Mouse (Mus musculus) CH12.LX (cell line): ENCODE results near the gene Tomm40l. TPM values are rescaled to one million over a fixed set of nuclear protein-coding genes. Genes with fewer than 3 reads are reported as not detected.
A peak's percentile ranks its signal among the peaks of the same experiment; 100 is the strongest.

Source experiments
- DNase-seq: peaks from one replicate; pipeline ENCODE4 v3.0.0-alpha.2; 2013; ENCODE audit errors: extremely low read depth
- H3K27ac ChIP-seq: 2 replicates; pipeline ENCODE4 v1.5.1; 2012; ENCODE audit warnings: low read depth, mild to moderate bottlenecking, control low read depth, moderate library complexity; ENCODE audit not compliant: insufficient read depth
- H3K27me3 ChIP-seq: replicated peaks from 2 replicates; pipeline ENCODE3; 2012; ENCODE audit warnings: inconsistent platforms
- H3K36me3 ChIP-seq, 2 experiments: replicated peaks in 1 of 2; 2 replicates each; pipeline versions ENCODE3 to v1.6.1; 2012; ENCODE audit warnings: inconsistent platforms in 1 of 2, low read length in 1 of 2, mild to moderate bottlenecking in 1 of 2, mixed read lengths in 1 of 2, moderate library complexity in 1 of 2; ENCODE audit not compliant: control insufficient read depth in 1 of 2, insufficient read depth in 1 of 2
- H3K4me1 ChIP-seq, 2 experiments: 2 replicates each; pipeline ENCODE4 v1.6.1; 2012; ENCODE audit warnings: inconsistent platforms in 1 of 2, moderate library complexity in 1 of 2; ENCODE audit not compliant: insufficient read depth in 2 of 2, control insufficient read depth in 1 of 2
- H3K4me2 ChIP-seq: 2 replicates; pipeline ENCODE4 v1.6.1; 2012; ENCODE audit warnings: low read depth, mild to moderate bottlenecking, control low read depth; ENCODE audit not compliant: poor library complexity, insufficient read depth, severe bottlenecking
- H3K4me3 ChIP-seq, 3 experiments: fragments of 150-350 bp in 1 of 3; sonication (generic) in 1 of 3; replicated peaks in 1 of 3; 2 replicates each; pipeline versions ENCODE3 to v1.5.1; 2011 to 2012; ENCODE audit warnings: low read depth in 2 of 3, low read length in 2 of 3, mild to moderate bottlenecking in 2 of 3, moderate library complexity in 2 of 3, control low read depth in 1 of 3, improper control_type of control experiment in 1 of 3, inconsistent platforms in 1 of 3, mixed read lengths in 1 of 3; ENCODE audit not compliant: poor library complexity in 1 of 3
- H3K79me2 ChIP-seq: replicated peaks from 2 replicates; pipeline ENCODE4 v1.6.1; 2012; ENCODE audit warnings: mild to moderate bottlenecking, moderate library complexity; ENCODE audit not compliant: control insufficient read depth, poor library complexity, insufficient read depth, severe bottlenecking; ENCODE audit errors: extremely low read depth
- H3K9ac ChIP-seq: 2 replicates; pipeline ENCODE4 v1.6.1; 2012; ENCODE audit warnings: low read depth, mild to moderate bottlenecking, control low read depth, moderate library complexity; ENCODE audit not compliant: insufficient read depth
- H3K9me3 ChIP-seq: replicated peaks from 2 replicates; pipeline ENCODE3; 2012; ENCODE audit warnings: low read length, inconsistent platforms, mixed read lengths
- BHLHE40 ChIP-seq: IDR thresholded peaks from 2 replicates; pipeline ENCODE4 v1.6.1; 2011; ENCODE audit warnings: mild to moderate bottlenecking, low read depth, low read length, improper control_type of control experiment
- CHD1 ChIP-seq: IDR thresholded peaks from 2 replicates; pipeline ENCODE4 v1.6.1; 2012; ENCODE audit warnings: low read depth, low read length, improper control_type of control experiment, inconsistent platforms
- CTCF ChIP-seq, 2 experiments: IDR thresholded peaks in 1 of 2; conservative IDR thresholded peaks in 1 of 2; 2 replicates each; pipeline ENCODE4 v1.5.1; 2011 to 2012; ENCODE audit warnings: low read depth in 2 of 2, low read length in 2 of 2, improper control_type of control experiment in 1 of 2, inconsistent platforms in 1 of 2, mild to moderate bottlenecking in 1 of 2, moderate library complexity in 1 of 2
- E2F4 ChIP-seq: IDR thresholded peaks from 2 replicates; pipeline ENCODE4 v1.6.1; 2011; ENCODE audit warnings: low read depth, low read length, improper control_type of control experiment; ENCODE audit not compliant: insufficient replicate concordance
- ETS1 ChIP-seq: conservative IDR thresholded peaks from 2 replicates; pipeline ENCODE4 v1.6.1; 2012; ENCODE audit warnings: low read depth, mild to moderate bottlenecking, inconsistent platforms, low read length, improper control_type of control experiment, moderate library complexity
- GABPA ChIP-seq: IDR thresholded peaks from 2 replicates; pipeline ENCODE4 v1.6.1; 2012; ENCODE audit warnings: low read depth, low read length, improper control_type of control experiment, inconsistent platforms; ENCODE audit not compliant: insufficient replicate concordance
- IRF4 ChIP-seq: IDR thresholded peaks from 2 replicates; pipeline ENCODE4 v1.6.1; 2014; ENCODE audit warnings: low read depth, mild to moderate bottlenecking, inconsistent platforms, low read length, improper control_type of control experiment
- JUND ChIP-seq: conservative IDR thresholded peaks from 2 replicates; pipeline ENCODE4 v1.6.1; 2011; ENCODE audit warnings: low read depth, low read length, improper control_type of control experiment
- MAFK ChIP-seq: IDR thresholded peaks from 2 replicates; pipeline ENCODE4 v1.6.1; 2011; ENCODE audit warnings: low read length, improper control_type of control experiment; ENCODE audit not compliant: insufficient replicate concordance
- MAX ChIP-seq: IDR thresholded peaks from 2 replicates; pipeline ENCODE4 v1.6.1; 2011; ENCODE audit warnings: low read length, improper control_type of control experiment
- MAZ ChIP-seq: IDR thresholded peaks from 2 replicates; pipeline ENCODE4 v1.6.1; 2012; ENCODE audit warnings: low read depth, mild to moderate bottlenecking, inconsistent platforms, low read length, improper control_type of control experiment, moderate library complexity
- MXI1 ChIP-seq: IDR thresholded peaks from 2 replicates; pipeline ENCODE4 v1.6.1; 2011; ENCODE audit warnings: mild to moderate bottlenecking, low read depth, low read length, improper control_type of control experiment
- MYC ChIP-seq: IDR thresholded peaks from 2 replicates; pipeline ENCODE4 v1.6.1; 2011; ENCODE audit warnings: low read depth, mild to moderate bottlenecking, improper control_type of control experiment, low read length
- NELFE ChIP-seq: IDR thresholded peaks from 2 replicates; pipeline ENCODE4 v1.6.1; 2011; ENCODE audit warnings: low read depth, low read length, improper control_type of control experiment
- NRF1 ChIP-seq: IDR thresholded peaks from 2 replicates; pipeline ENCODE4 v1.6.1; 2014; ENCODE audit warnings: low read depth, mild to moderate bottlenecking, inconsistent platforms, low read length, improper control_type of control experiment, moderate library complexity
- PAX5 ChIP-seq: IDR thresholded peaks from 2 replicates; pipeline ENCODE4 v1.6.1; 2012; ENCODE audit warnings: low read length, inconsistent platforms, mixed read lengths
- POLR2A ChIP-seq: IDR thresholded peaks from 2 replicates; pipeline ENCODE4 v1.6.1; 2011; ENCODE audit warnings: low read depth, mild to moderate bottlenecking, improper control_type of control experiment, low read length
- POLR2AphosphoS2 ChIP-seq: IDR thresholded peaks from 2 replicates; pipeline ENCODE4 v1.6.1; 2011; ENCODE audit warnings: low read depth, low read length, improper control_type of control experiment
- RAD21 ChIP-seq: IDR thresholded peaks from 2 replicates; pipeline ENCODE4 v1.6.1; 2011; ENCODE audit warnings: low read depth, mild to moderate bottlenecking, low read length, improper control_type of control experiment, moderate library complexity
- RCOR1 ChIP-seq: conservative IDR thresholded peaks from 2 replicates; pipeline ENCODE4 v1.6.1; 2012; ENCODE audit warnings: low read depth, mild to moderate bottlenecking, inconsistent platforms, low read length, improper control_type of control experiment
- SIN3A ChIP-seq: IDR thresholded peaks from 2 replicates; pipeline ENCODE4 v1.6.1; 2012; ENCODE audit warnings: low read length, improper control_type of control experiment, inconsistent platforms
- SMC3 ChIP-seq: IDR thresholded peaks from 2 replicates; pipeline ENCODE4 v1.6.1; 2011; ENCODE audit warnings: low read depth, low read length, improper control_type of control experiment
- TBP ChIP-seq: conservative IDR thresholded peaks from 2 replicates; pipeline ENCODE4 v1.6.1; 2011; ENCODE audit warnings: low read depth, low read length, improper control_type of control experiment
- TCF12 ChIP-seq: IDR thresholded peaks from 2 replicates; pipeline ENCODE4 v1.6.1; 2014; ENCODE audit warnings: low read depth, mild to moderate bottlenecking, inconsistent platforms, low read length, improper control_type of control experiment
- USF1 ChIP-seq: IDR thresholded peaks from 2 replicates; pipeline ENCODE4 v1.6.1; 2014; ENCODE audit warnings: low read depth, mild to moderate bottlenecking, inconsistent platforms, low read length, improper control_type of control experiment
- USF2 ChIP-seq: conservative IDR thresholded peaks from 2 replicates; pipeline ENCODE4 v1.6.1; 2011; ENCODE audit warnings: low read depth, low read length, improper control_type of control experiment
- ZC3H11A ChIP-seq: IDR thresholded peaks from 2 replicates; pipeline ENCODE4 v1.6.1; 2012; ENCODE audit warnings: low read depth, mild to moderate bottlenecking, inconsistent platforms, low read length, improper control_type of control experiment
- ZKSCAN1 ChIP-seq: IDR thresholded peaks from 2 replicates; pipeline ENCODE4 v1.6.1; 2012; ENCODE audit warnings: low read depth, inconsistent platforms, low read length, improper control_type of control experiment, borderline replicate concordance
- ZMIZ1 ChIP-seq: IDR thresholded peaks from 2 replicates; pipeline ENCODE4 v1.6.1; 2012; ENCODE audit warnings: low read depth, mild to moderate bottlenecking, inconsistent platforms, low read length, improper control_type of control experiment
- ZNF384 ChIP-seq: IDR thresholded peaks from 2 replicates; pipeline ENCODE4 v1.6.1; 2012; ENCODE audit warnings: low read depth, low read length, improper control_type of control experiment, inconsistent platforms
- dilution Hi-C: fragments of 300-500 bp; cut with MboI; formaldehyde crosslinking; loops from 2 replicates; pipeline ENCODE4 v1.14.3; 2020; ENCODE audit warnings: low sequenced_read_pairs; ENCODE audit not compliant: extremely low pct_unique_long_range_greater_than_20kb, extremely low pct_ligation_motif_present
- in situ Hi-C: fragments of 300-500 bp; cut with MboI; formaldehyde crosslinking; loops from 3 replicates; pipeline ENCODE4 v1.14.3; 2019; ENCODE audit warnings: low sequenced_read_pairs, low pct_ligation_motif_present, low pct_unique_long_range_greater_than_20kb, mixed read lengths
- polyA plus RNA-seq: library from polyadenylated mRNA; unstranded; fragments of >175 nt; gene quantifications from 2 replicates; pipeline ENCODE4 v1.2.1, GENCODE M21; 2012; ENCODE audit warnings: low read depth; ENCODE audit not compliant: insufficient read length
- total RNA-seq, 2 experiments: library from RNA; depleted of rRNA; stranded (reverse); fragments of 300-350 nt in 1 of 2; fragments of >200 nt in 1 of 2; gene quantifications; 2 replicates each; pipeline ENCODE4 v1.2.3; 2012 to 2014

The Tomm40l gene
- total and polyA plus RNA-seq, 3 experiments: 24.7 to 37.1 (median 36.0) TPM

- peak overlapping the region; percentile 64 for H3K4me2 ChIP-seq
- peak overlapping the region; percentile 81 for H3K9ac ChIP-seq
- H3K27ac ChIP-seq: peak overlapping the region; percentile 40
- peaks cover 20% of the 10 kb centered on the region for H3K79me2 ChIP-seq
- DNase-seq: no peak
- TF ChIP-seq GABPA (no peak), MYC (peak; percentile 45), MXI1 (peak; percentile 15; the same call in 1 of the 2 replicates), ZKSCAN1 (no peak), ETS1 (0 out of 2 replicates have a peak, but pooled peaks have one; percentile 35)
- TF ChIP-seq, all 38 proteins: peak for 3
- dilution Hi-C loops: no loop called here
- Histone ChIP-seq H3K4me3 (peak overlapping the region; percentile 57 to 72 (median 63)), H3K4me1 (peaks cover 17 to 51% of the 10 kb centered on the region in 2 experiments), H3K9me3 (no peaks in the 10 kb centered on the region), H3K27me3 (peaks cover 3% of the 10 kb centered on the region), H3K36me3 (peaks cover 21 to 30% of the 10 kb centered on the region in 2 experiments)
- in situ Hi-C loops: no loop called here
These were observed 25.1 kb upstream of the Tomm40l start for GRCm38 (mm10) chr1:171247453-171247841.

- dilution Hi-C loops: no loop called here
- Histone ChIP-seq H3K4me3 (peak overlapping the region; percentile 63 to 93 (median 72)), H3K9ac (peak overlapping the region; percentile 97), H3K4me2 (peak overlapping the region; percentile 98), H3K4me1 (peaks cover 14 to 51% of the 10 kb centered on the region in 2 experiments), H3K27ac (peak overlapping the region; percentile 54), H3K9me3 (no peaks in the 10 kb centered on the region), H3K27me3 (no peaks in the 10 kb centered on the region), H3K79me2 (peaks cover 20% of the 10 kb centered on the region), H3K36me3 (peaks cover 26 to 35% of the 10 kb centered on the region in 2 experiments)
- in situ Hi-C loops: no loop called here
- DNase-seq: peak; percentile 98
- TF ChIP-seq TBP: peak; percentile 82
- TF ChIP-seq USF2: no peak
- 0 out of 2 replicates have a peak, but pooled peaks have one; percentile 31 for TF ChIP-seq JUND
- peak; percentile 52 to 88; a peak in 3 of 4 replicates for TF ChIP-seq CTCF (conservative IDR thresholded peaks at IDR 0.05 in 1 of 2, IDR thresholded peaks at IDR 0.05 in 1 of 2; ENCODE audit: low read depth in 2 of 2, low read length in 2 of 2)
- TF ChIP-seq POLR2AphosphoS2: no peak
- TF ChIP-seq ZMIZ1: no peak; the same call in 1 of the 2 replicates
- TF ChIP-seq ZNF384: no peak
- TF ChIP-seq POLR2A: peak; percentile 93
- peak; percentile 94 for TF ChIP-seq SIN3A
- peak; percentile 73 for TF ChIP-seq IRF4
- TF ChIP-seq GABPA: peak; percentile 78; the same call in 1 of the 2 replicates
- TF ChIP-seq E2F4: peak; percentile 65; the same call in 1 of the 2 replicates
- TF ChIP-seq NELFE: peak; percentile 92
- peak; percentile 80; the same call in 1 of the 2 replicates for TF ChIP-seq MAZ
- TF ChIP-seq TCF12: peak; percentile 94
- peak; percentile 71; the same call in 1 of the 2 replicates for TF ChIP-seq MYC
- TF ChIP-seq NRF1: peak; percentile 86
- TF ChIP-seq ZKSCAN1: no peak
- TF ChIP-seq PAX5: no peak
- TF ChIP-seq ZC3H11A: no peak
- no peak for TF ChIP-seq RAD21
- peak; percentile 35 for TF ChIP-seq SMC3
- TF ChIP-seq BHLHE40: 0 out of 2 replicates have a peak, but pooled peaks have one; percentile 22
- peak; percentile 96 for TF ChIP-seq RCOR1
- TF ChIP-seq USF1: no peak
- TF ChIP-seq MAFK: no peak
- peak; percentile 41; the same call in 1 of the 2 replicates for TF ChIP-seq MAX
- TF ChIP-seq CHD1: no peak
These were observed 24.6 kb upstream of the Tomm40l start for GRCm38 (mm10) chr1:171246709-171247452.
